Mouse (Mus musculus) embryonic fibroblast, embryonic 13.5 days (primary cell): ENCODE data around the gene Ccdc136. TPM values are rescaled to one million over a fixed set of nuclear protein-coding genes. Genes with fewer than 3 reads are reported as not detected.

ENCODE experiments used
- H3K27ac ChIP-seq: 2 replicates; pipeline ENCODE4 v1.5.1; 2012; ENCODE audit warnings: low read length, control low read depth, inconsistent platforms; ENCODE audit not compliant: insufficient read depth
- H3K4me1 ChIP-seq: 2 replicates; pipeline ENCODE4 v1.6.1; 2011; ENCODE audit warnings: low read length; ENCODE audit not compliant: control insufficient read depth, insufficient read depth
- H3K4me3 ChIP-seq: 2 replicates; pipeline ENCODE4 v1.5.1; 2011; ENCODE audit warnings: mild to moderate bottlenecking, control low read depth, low read length; ENCODE audit not compliant: insufficient read depth
- CTCF ChIP-seq: IDR thresholded peaks from 2 replicates; pipeline ENCODE4 v1.5.1; 2011; ENCODE audit warnings: mild to moderate bottlenecking, control low read depth, low read length, moderate library complexity, borderline replicate concordance; ENCODE audit not compliant: insufficient read depth
- POLR2A ChIP-seq: IDR thresholded peaks from 2 replicates; pipeline ENCODE4 v1.6.1; 2011; ENCODE audit warnings: low read depth, mild to moderate bottlenecking, control low read depth, low read length, moderate library complexity
- polyA plus RNA-seq: library from polyadenylated mRNA; stranded (reverse); fragments of >200 nt; gene quantifications from 2 replicates; pipeline ENCODE4 v1.2.4, GENCODE M21; 2011; ENCODE audit warnings: low read depth; ENCODE audit not compliant: missing spikeins, insufficient read length

Ccdc136 gene
- polyA plus RNA-seq, 1 experiment, result 25.1 TPM

- Histone ChIP-seq H3K4me3 (no peak overlapping the region), H3K27ac (peak overlapping the region; percentile 97), H3K4me1 (peaks cover 15% of the 10 kb centered on the region)
- TF ChIP-seq POLR2A (no peak), CTCF (no peak)
Measured at GRCm38 (mm10) chr6:29362246-29363128, 33.6 kb upstream of the Ccdc136 start.

- peaks cover 15% of the 10 kb centered on the region for H3K4me1 ChIP-seq
- H3K4me3 ChIP-seq, result no peak overlapping the region
- peak overlapping the region; percentile 97 for H3K27ac ChIP-seq
- TF ChIP-seq CTCF (no peak), POLR2A (no peak)
Measured at GRCm38 (mm10) chr6:29363129-29363515, 33.0 kb upstream of the Ccdc136 start.

- Histone ChIP-seq H3K4me1 (peaks cover 15% of the 10 kb centered on the region), H3K4me3 (no peak overlapping the region), H3K27ac (peak overlapping the region; percentile 44; the same call in 1 of the 2 replicates)
- no peak for TF ChIP-seq POLR2A
- TF ChIP-seq CTCF, result no peak
Measured at GRCm38 (mm10) chr6:29365277-29365676, 30.8 kb upstream of the Ccdc136 start.

- H3K27ac ChIP-seq, result no peak overlapping the region
- 0 out of 2 replicates have a peak, but pooled peaks cover under 1% of the 10 kb centered on the region for H3K4me1 ChIP-seq
- H3K4me3 ChIP-seq, result no peak overlapping the region
- TF ChIP-seq POLR2A, result no peak
- no peak for TF ChIP-seq CTCF
Measured at GRCm38 (mm10) chr6:29377386-29377785, 18.7 kb upstream of the Ccdc136 start.

DNA sequence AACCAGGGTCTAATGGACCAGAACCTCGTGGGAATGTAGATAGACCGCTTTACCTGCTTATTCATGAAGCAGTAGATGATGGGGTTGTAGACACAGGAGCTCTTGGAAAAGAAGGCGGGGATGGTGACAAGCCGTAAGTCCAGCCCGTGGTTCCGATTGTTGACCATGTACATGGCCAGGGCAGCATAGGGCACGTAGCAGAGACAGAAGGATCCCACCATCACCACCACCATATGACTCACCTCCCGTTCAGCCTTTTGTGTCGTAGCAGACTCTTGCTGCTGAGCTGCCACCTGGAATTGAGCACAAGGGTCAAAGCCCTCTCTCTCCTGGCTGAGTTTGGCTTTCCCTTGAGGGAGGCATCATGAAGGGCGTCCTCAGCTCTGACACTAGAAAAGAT, 17.4 kb upstream of the Ccdc136 start:
- Histone ChIP-seq H3K4me1 (0 out of 2 replicates have a peak, but pooled peaks cover 2% of the 10 kb centered on the region), H3K27ac (no peak overlapping the region), H3K4me3 (no peak overlapping the region)
- TF ChIP-seq CTCF (no peak), POLR2A (no peak)

- Histone ChIP-seq H3K4me3 (no peak overlapping the region), H3K27ac (no peak overlapping the region)
Measured at GRCm38 (mm10) chr6:29379954-29380353, 16.2 kb upstream of the Ccdc136 start.

DNA sequence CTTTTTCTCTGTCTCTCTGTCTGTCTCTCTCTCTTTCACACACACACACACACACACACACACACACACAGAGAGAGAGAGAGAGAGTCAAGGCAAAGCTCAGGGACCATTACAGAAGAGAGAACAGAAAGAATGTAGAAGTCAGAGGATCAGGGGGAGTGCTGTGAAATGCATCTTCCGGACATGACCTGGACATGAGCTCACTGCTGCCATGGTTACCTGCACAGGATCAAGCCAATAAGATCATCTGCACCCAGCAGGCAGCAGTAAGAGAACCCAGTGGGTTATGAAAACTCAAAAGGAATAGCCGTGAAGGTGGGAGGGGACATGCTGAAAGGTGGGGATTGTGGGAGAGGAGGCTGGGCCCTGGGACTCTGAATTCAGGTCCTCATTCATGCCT, 13.7 kb upstream of the Ccdc136 start:
- Histone ChIP-seq H3K4me3 (no peak overlapping the region), H3K27ac (no peak overlapping the region), H3K4me1 (0 out of 2 replicates have a peak, but pooled peaks cover 2% of the 10 kb centered on the region)
- no peak for TF ChIP-seq CTCF

More at GRCm38 (mm10) chr6:29379954-29380353, 16.2 kb upstream of the Ccdc136 start:
- no peak for TF ChIP-seq CTCF
- TF ChIP-seq POLR2A, result no peak
- 0 out of 2 replicates have a peak, but pooled peaks cover 2% of the 10 kb centered on the region for H3K4me1 ChIP-seq

DNA sequence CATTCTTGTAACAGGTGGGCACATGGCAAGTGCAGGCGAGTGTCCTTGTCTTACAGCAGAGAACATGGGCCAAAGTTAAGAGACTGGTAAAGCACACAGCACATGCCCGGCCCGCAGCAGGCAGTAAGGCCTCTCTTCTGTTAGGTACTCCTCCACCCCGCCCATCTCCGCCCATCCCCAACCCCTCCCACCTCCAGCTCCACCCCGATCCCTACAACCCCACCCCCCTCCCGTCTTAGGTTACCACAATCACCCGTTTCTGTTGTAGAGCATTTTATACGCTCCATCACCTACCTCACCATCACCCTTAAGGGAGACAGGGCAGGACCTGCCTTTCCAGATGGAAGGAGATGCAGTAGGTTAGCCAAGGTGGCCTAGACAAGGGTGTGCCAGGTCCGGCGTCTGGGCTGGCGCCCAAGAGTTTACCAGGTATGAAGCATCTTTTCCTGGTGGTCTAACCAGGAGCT, 8.0 kb upstream of the Ccdc136 start, which contains the start of gene Opn1sw:
Gene Opn1sw, minus strand, starts transcription at position 417 of the 467 bp plus-strand sequence.
- Histone ChIP-seq H3K4me1 (0 out of 2 replicates have a peak, but pooled peaks cover 5% of the 10 kb centered on the region), H3K4me3 (peak within 1 kb of the TSS; percentile 50), H3K27ac (peak within 1 kb of the TSS; percentile 8; the same call in 1 of the 2 replicates)
- TF ChIP-seq CTCF (no peak), POLR2A (peak; percentile 71)

GRCm38 (mm10) chr6:29388606-29389080, 7.5 kb upstream of the Ccdc136 start:
- Histone ChIP-seq H3K27ac (peak overlapping the region; percentile 8; the same call in 1 of the 2 replicates), H3K4me3 (peak overlapping the region; percentile 50), H3K4me1 (0 out of 2 replicates have a peak, but pooled peaks cover 5% of the 10 kb centered on the region)
- TF ChIP-seq CTCF (no peak), POLR2A (peak; percentile 71)
